Mouse (Mus musculus) intestine, embryonic 14.5 days (tissue): ENCODE measurements at regions not wholly inside any gene's neighbourhood (a gene's known extent, or its start where the extent isn't known, plus 50 kb on each side); places are given as distances from the start of the nearest gene placed in this dataset.

Source experiments
- ATAC-seq: fragments of 200-750 bp; cut with Nextera tagmentation; replicated peaks from 2 replicates; pipeline ENCODE4 v1.8.0; 2017; ENCODE audit warnings: low read depth, moderate number of reproducible peaks, moderate TSS enrichment, moderate library complexity; ENCODE audit not compliant: low FRiP score, low TSS enrichment
- DNase-seq: peaks from one replicate; pipeline ENCODE4 v3.0.0-alpha.2; 2018; ENCODE audit warnings: low spot score
- H3K27ac ChIP-seq: fragments of 300-500 bp; sonication (generic); 2 replicates; pipeline ENCODE4 v1.5.1; 2014; ENCODE audit warnings: low read depth, mild to moderate bottlenecking, control low read depth
- H3K27me3 ChIP-seq: fragments of 300-500 bp; sonication (generic); replicated peaks from 2 replicates; pipeline ENCODE4 v1.6.1; 2014; ENCODE audit warnings: low read length, control low read depth; ENCODE audit not compliant: control insufficient read depth, insufficient read depth
- H3K36me3 ChIP-seq: fragments of 300-500 bp; sonication (generic); 2 replicates; pipeline ENCODE4 v1.6.1; 2014; ENCODE audit warnings: low read length, control low read depth; ENCODE audit not compliant: control insufficient read depth, insufficient read depth
- H3K4me1 ChIP-seq: fragments of 300-500 bp; sonication (generic); replicated peaks from 2 replicates; pipeline ENCODE4 v1.6.1; 2014; ENCODE audit warnings: low read length, control low read depth, mixed read lengths; ENCODE audit not compliant: control insufficient read depth, insufficient read depth
- H3K4me2 ChIP-seq: fragments of 300-500 bp; sonication (generic); 2 replicates; pipeline ENCODE4 v1.6.1; 2014; ENCODE audit warnings: low read length
- H3K4me3 ChIP-seq: fragments of 300-500 bp; sonication (generic); 2 replicates; pipeline ENCODE4 v1.5.1; 2014; ENCODE audit warnings: low read depth, low read length, control low read depth, mixed read lengths
- H3K9ac ChIP-seq: fragments of 300-500 bp; sonication (generic); 2 replicates; pipeline ENCODE4 v1.6.1; 2014; ENCODE audit warnings: mild to moderate bottlenecking, low read length
- H3K9me3 ChIP-seq: fragments of 300-500 bp; sonication (generic); 2 replicates; pipeline ENCODE4 v1.6.1; 2016; ENCODE audit warnings: low read length, control low read depth; ENCODE audit not compliant: control insufficient read depth
- WGBS: fragments of 180-500 bp; shearing (Covaris S2); extraction: QIAGEN DNeasy Blood & Tissue Kit; methylation state at CpG from one replicate; pipeline ENCODE4 v1.1.7; 2014; 5-methylcytosine and 5-hydroxymethylcytosine counted together

- H3K9ac ChIP-seq, result no peak overlapping the region
- H3K27ac ChIP-seq, result no peak overlapping the region
- no peaks in the 10 kb centered on the region for H3K27me3 ChIP-seq
- no peaks in the 10 kb centered on the region for H3K4me1 ChIP-seq
- H3K4me2 ChIP-seq, result no peak overlapping the region
- H3K4me3 ChIP-seq, result no peak overlapping the region
- 86% methylated on average over 4 of the region's 4 CpGs for WGBS
- ATAC-seq (no peak), DNase-seq (no peak)
- no peaks in the 10 kb centered on the region for H3K36me3 ChIP-seq
- no peaks in the 10 kb centered on the region for H3K9me3 ChIP-seq
These were observed 458.7 kb downstream of the Fut8 start for GRCm38 (mm10) chr12:77696662-77697061.

DNA sequence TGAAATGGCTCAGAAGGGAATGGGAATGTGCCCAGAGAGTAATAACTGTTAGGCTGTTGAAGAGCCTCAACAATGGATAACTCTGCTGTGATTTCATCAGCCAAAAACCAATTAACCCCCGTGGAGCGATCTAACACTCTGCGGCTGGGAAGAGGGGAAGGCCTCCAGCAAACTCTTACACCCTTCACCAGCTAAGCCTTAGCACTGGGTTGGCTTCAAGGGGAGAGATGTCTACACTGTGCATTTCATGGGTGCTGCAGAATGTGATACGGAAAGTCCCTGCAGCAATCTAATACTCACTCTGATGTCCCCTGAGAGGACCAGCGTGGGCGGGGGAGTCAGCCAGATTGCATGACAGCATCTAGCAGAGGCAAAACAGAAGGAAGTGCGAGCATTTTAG is 460.2 kb downstream of the Fut8 start:
- no peaks in the 10 kb centered on the region for H3K4me1 ChIP-seq
- WGBS, result 77% methylated on average over 7 of the region's 7 CpGs
- no peak for ATAC-seq
- no peak overlapping the region for H3K27ac ChIP-seq
- no peak overlapping the region for H3K4me3 ChIP-seq
- H3K4me2 ChIP-seq, result no peak overlapping the region
- no peak for DNase-seq
- no peak overlapping the region for H3K9ac ChIP-seq
- H3K36me3 ChIP-seq, result no peaks in the 10 kb centered on the region
- no peaks in the 10 kb centered on the region for H3K9me3 ChIP-seq
- no peaks in the 10 kb centered on the region for H3K27me3 ChIP-seq

DNA sequence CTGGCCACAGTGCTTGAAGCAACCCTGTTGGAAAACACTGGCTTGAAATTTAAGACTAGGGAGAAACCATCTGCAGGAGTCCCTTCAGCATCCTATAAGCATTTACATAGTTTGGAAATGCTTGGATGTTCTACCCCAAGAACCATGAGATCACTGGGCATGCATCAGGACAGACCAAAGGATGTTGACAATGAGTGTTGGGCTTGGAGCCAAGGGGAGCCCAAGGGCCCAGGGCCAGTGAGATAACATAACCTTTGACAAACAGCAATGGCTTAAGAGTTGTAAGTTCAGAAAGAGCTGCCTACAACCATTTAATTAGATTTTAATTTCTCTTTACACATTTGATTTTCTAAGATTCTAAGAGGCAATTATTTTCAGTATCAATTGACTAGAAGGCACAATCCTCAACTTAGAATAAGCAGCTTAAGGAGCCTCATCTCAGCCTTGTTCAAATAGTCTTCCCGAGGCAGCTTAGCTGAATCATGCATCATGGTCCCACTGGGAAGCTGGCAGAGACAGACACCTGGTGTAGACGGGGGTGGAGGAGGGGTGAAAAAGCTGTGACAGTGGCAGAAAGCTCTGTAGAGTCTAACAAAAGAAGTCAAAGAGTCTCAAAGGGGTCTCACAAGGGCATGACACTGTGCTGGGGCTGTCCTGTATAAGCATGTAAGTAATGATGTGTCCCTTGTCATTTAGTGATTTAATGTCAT is 462.1 kb downstream of the Fut8 start:
- DNase-seq, result no peak
- no peak overlapping the region for H3K4me3 ChIP-seq
- no peaks in the 10 kb centered on the region for H3K27me3 ChIP-seq
- no peak for ATAC-seq
- H3K4me2 ChIP-seq, result no peak overlapping the region
- H3K9ac ChIP-seq, result no peak overlapping the region
- no peaks in the 10 kb centered on the region for H3K9me3 ChIP-seq
- no peaks in the 10 kb centered on the region for H3K36me3 ChIP-seq
- WGBS, result 46% methylated on average over 2 of the region's 2 CpGs
- no peak overlapping the region for H3K27ac ChIP-seq
- no peaks in the 10 kb centered on the region for H3K4me1 ChIP-seq

- Histone ChIP-seq H3K4me2 (no peak overlapping the region), H3K27me3 (no peaks in the 10 kb centered on the region), H3K9me3 (no peaks in the 10 kb centered on the region), H3K4me1 (no peaks in the 10 kb centered on the region), H3K9ac (no peak overlapping the region), H3K36me3 (no peaks in the 10 kb centered on the region), H3K4me3 (no peak overlapping the region), H3K27ac (no peak overlapping the region)
- ATAC-seq (no peak), DNase-seq (no peak)
- WGBS, result 59% methylated on average over 7 of the region's 7 CpGs
These were observed 477.6 kb downstream of the Fut8 start for GRCm38 (mm10) chr12:77715506-77715905.

DNA sequence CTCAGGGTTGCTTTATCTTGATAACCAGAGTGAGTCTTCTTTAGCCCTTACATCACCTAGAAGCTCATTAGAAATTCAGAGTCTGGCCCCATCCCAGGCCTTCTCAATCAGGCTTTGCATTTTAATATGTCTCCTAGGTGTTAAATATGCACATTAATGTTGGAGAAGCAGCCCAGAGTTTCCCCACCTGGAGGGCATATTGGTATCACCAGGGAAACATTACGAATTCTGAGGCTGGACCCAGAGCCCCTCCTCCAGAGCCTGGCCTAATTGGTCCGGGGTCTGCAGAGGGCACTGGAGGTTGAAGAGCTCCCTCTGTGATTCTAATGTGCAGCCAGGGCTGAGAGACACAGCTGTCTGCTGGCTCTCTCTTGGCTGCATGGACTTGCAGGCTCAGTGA is 478.1 kb downstream of the Fut8 start:
- H3K4me2 ChIP-seq, result no peak overlapping the region
- H3K9ac ChIP-seq, result no peak overlapping the region
- H3K27me3 ChIP-seq, result no peaks in the 10 kb centered on the region
- H3K4me3 ChIP-seq, result no peak overlapping the region
- ATAC-seq (no peak), DNase-seq (no peak)
- no peaks in the 10 kb centered on the region for H3K4me1 ChIP-seq
- H3K27ac ChIP-seq, result no peak overlapping the region
- H3K36me3 ChIP-seq, result no peaks in the 10 kb centered on the region
- 41% methylated on average over 2 of the region's 2 CpGs for WGBS
- no peaks in the 10 kb centered on the region for H3K9me3 ChIP-seq

DNA sequence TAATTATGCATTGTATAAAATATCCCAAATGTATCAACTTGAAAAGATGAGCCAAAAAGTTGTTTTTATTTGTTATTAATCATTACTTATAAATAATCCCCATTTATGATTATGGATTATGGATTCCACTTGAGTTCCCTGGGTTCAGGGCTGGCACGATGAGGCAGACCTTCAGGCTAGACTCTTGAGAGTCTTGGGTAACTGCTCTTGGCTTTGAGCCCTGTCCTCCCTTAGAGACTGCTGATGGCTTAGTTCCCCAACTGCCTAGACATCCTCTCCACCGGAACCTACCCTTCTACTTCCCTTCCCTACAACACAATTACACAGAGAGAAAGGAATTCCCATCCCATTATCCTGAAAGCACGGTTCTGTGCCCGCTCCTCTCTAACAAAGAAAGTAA is 466.3 kb upstream of the Gm6657 start:
- Histone ChIP-seq H3K27ac (no peak overlapping the region), H3K27me3 (no peaks in the 10 kb centered on the region), H3K4me3 (no peak overlapping the region), H3K9me3 (no peaks in the 10 kb centered on the region), H3K4me2 (no peak overlapping the region), H3K4me1 (no peaks in the 10 kb centered on the region), H3K36me3 (no peaks in the 10 kb centered on the region), H3K9ac (no peak overlapping the region)
- DNase-seq, result no peak
- 56% methylated on average over 4 of the region's 4 CpGs for WGBS
- no peak for ATAC-seq

DNA sequence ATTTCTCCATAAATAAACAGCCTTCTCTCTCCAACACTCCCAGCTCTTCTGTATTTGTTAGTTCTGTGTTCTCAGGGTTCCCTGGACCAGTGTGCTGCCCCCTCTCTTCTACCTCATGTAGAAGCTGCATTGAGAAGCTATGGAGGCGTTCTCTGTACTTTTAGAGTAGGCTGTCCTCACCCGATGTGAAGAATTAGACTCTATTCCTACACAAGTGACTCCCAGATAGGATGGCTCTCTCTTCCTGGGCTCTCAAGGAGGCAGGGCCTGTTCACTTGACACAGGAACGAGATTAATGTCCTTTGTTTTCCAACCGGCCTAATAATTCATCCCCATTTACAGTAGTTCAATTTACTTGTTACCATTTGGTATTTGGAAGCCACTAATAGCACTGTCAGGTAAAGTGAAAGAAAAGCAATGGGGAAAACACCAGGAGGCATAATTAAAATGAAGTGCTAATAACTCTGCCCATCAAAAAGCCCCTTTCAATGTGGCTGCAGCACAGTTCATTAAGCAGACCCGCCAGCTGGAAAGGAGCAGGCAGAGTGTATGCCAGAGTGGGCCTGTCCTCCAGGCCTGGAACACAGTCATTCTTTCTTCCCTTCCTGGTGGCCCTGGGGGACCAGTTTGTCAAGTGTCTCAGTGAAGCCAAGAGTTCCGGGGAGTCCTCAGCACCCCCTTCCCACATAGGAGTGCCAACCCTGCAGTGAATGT is 454.8 kb upstream of the Gm6657 start:
- Histone ChIP-seq H3K27me3 (no peaks in the 10 kb centered on the region), H3K9me3 (no peaks in the 10 kb centered on the region), H3K36me3 (no peaks in the 10 kb centered on the region), H3K27ac (no peak overlapping the region), H3K9ac (no peak overlapping the region), H3K4me2 (no peak overlapping the region), H3K4me1 (no peaks in the 10 kb centered on the region), H3K4me3 (no peak overlapping the region)
- ATAC-seq (no peak), DNase-seq (no peak)
- WGBS, result 56% methylated on average over 6 of the region's 6 CpGs

DNA sequence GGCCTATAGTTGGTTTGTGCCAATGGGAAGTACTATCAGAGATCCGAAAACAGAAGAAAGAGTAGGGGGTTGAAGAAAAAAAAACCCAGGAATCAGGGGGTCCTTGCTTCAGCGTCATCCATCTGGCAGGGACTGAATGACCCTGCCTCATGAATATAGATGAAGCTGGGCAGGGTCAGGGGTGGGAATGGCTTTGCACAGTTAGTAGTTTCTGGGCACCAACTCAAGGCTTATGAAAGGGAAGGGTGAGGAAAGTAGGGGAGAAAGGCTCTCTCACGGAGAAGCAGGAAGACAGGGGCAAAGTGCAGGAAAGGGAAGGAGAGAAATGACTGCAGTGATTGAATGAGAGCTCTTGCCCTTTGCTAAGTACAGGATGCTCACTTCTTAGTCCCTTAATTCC is 451.3 kb upstream of the Gm6657 start:
- Histone ChIP-seq H3K27ac (no peak overlapping the region), H3K9ac (no peak overlapping the region), H3K4me1 (no peaks in the 10 kb centered on the region), H3K9me3 (no peaks in the 10 kb centered on the region), H3K4me3 (no peak overlapping the region), H3K4me2 (no peak overlapping the region), H3K36me3 (no peaks in the 10 kb centered on the region), H3K27me3 (no peaks in the 10 kb centered on the region)
- 56% methylated on average over 3 of the region's 3 CpGs for WGBS
- ATAC-seq (no peak), DNase-seq (no peak)

DNA sequence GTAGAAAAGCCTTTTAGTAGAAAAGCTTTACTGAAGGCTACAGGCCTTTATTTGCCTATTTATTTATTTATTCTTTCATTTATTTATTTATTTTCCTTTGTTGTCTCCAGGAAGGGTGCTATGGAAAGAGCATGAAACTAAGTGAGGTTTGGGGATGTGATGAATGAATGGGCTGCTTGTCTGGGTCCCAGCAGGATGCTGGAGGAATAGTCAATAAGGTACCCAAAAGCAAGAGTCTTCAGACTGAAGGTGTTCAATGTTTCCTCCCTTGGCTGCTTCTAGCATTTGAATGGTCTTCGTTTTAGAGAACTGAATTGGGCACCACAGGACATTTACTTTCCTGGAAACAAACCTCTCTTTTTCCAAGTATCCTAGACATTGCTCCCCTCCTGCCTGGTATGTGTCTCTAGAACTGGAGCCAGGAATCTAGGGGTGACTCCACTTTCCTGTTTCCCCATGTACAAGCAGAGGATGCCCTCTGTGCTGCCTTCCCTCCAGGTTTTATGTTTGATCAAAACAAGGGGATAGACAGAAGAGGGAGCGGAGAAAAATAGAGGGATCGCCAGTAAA is 444.5 kb upstream of the Gm6657 start:
- Histone ChIP-seq H3K27ac (no peak overlapping the region), H3K9ac (no peak overlapping the region), H3K27me3 (no peaks in the 10 kb centered on the region), H3K9me3 (no peaks in the 10 kb centered on the region), H3K4me1 (no peaks in the 10 kb centered on the region), H3K36me3 (no peaks in the 10 kb centered on the region), H3K4me2 (no peak overlapping the region), H3K4me3 (no peak overlapping the region)
- ATAC-seq (no peak), DNase-seq (no peak)
- 75% methylated on average over 3 of the region's 3 CpGs for WGBS
